Mouse (Mus musculus) E14TG2a.4 (cell line): Measurements from ENCODE around the gene Setd1b.
A peak's percentile ranks its signal among the peaks of the same experiment; 100 is the strongest.

Source experiments
- CTCF ChIP-seq: conservative IDR thresholded peaks from 2 replicates; pipeline ENCODE4 v1.5.1; 2014; ENCODE audit warnings: low read length
- NANOG ChIP-seq: IDR thresholded peaks from 2 replicates; pipeline ENCODE4 v1.6.1; 2014; ENCODE audit warnings: borderline replicate concordance, low read length, mixed read lengths

DNA sequence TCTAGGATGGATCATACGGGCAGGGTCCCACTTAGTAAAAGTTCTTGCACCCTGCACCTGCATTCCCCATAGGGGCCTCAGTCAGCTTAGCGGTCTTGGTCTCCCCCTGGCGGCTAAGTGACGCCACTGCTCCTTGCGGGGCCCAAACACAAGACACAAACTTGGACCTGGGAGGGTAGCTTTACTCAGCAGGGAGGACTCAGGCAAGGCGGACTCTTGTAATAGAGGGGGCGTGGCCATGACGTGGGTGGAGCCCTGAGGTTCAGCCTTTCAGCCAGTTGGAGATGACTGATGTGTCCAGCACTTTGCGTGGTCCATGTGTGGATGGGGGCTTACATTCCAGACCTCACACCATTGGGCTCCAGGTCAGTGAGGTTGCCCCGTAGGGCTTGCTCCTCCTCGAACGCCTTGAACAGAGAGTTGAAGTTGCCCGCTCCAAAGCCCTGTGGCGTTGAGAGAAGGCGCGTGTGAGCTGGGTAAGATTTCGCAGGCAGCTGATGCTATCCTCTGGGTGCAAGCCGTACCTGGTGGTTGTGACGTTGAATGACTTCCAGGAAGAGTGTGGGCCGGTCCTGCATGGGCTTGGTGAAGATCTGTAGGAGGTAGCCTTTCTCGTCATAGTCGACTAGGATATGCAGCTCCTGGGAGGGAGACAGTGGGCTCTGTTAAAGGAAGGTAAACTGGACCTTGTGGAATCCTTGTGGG, 29.8 kb downstream of the Setd1b start:
- peak; percentile 99 for TF ChIP-seq CTCF
- TF ChIP-seq NANOG = no peak
